Mouse (Mus musculus): Measurements from ENCODE around the gene Nfix. TPM values are rescaled to one million over a fixed set of nuclear protein-coding genes. Genes with fewer than 3 reads are reported as not detected.

Gene Nfix
- polyA plus RNA-seq, 1 experiment from 2014 or later = 36.6 TPM

DNA sequence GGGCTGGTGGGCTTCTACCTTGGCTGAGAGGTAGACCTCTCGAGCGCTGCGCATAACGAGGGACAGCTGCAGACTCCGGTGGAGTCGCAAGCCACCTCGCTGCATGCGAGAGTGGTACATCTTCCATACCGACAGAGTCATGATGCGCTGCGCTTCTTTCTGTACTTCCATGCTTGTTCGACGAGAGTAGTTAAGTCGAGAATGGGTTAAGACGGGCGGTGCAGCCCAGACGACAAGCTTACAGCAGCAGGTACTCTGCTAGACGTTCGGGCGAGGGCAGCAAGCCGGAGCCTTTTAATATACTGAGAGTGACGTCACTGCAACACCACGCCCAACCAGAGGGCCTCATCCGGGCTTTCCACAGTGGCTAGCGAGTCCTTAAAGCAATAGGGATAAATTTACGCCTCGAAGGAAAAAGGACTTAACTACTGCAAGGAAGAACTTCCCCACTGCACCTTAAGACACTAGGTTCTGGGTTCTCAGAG lies 137.5 kb downstream of the Nfix start, which contains the start of gene Ier2:
Gene Ier2 (minus strand): TSS at position 272 of the 485 bp plus-strand sequence.
- H3K9ac ChIP-seq (ENCODE audit: low read length) = peak within 1 kb of the TSS; percentile 96
- ATAC-seq (ENCODE audit: low FRiP score, low TSS enrichment) (peak; percentile 75), DNase-seq (ENCODE audit: low spot score) (peak; percentile 96)
- H3K27ac ChIP-seq (replicated peaks) = peak within 1 kb of the TSS; percentile 98
- peak; percentile 16; the same call in 1 of the 2 replicates for TF ChIP-seq CTCF (IDR thresholded peaks at IDR 0.05; ENCODE audit: low read depth)
- TF ChIP-seq EP300 (optimal IDR thresholded peaks at IDR 0.05) = peak; percentile 67
- peak within 1 kb of the TSS; percentile 78 for H3K4me2 ChIP-seq (replicated peaks; ENCODE audit: low read depth)
- no peaks in the 10 kb centered on the region for H3K9me3 ChIP-seq (ENCODE audit: control insufficient read depth, low read length)
- no peaks in the 10 kb centered on the region for H3K27me3 ChIP-seq (ENCODE audit: control insufficient read depth, insufficient read depth, low read length)
- H3K36me3 ChIP-seq (ENCODE audit: control insufficient read depth, insufficient read depth, low read length) = no peaks in the 10 kb centered on the region
- H3K4me1 ChIP-seq (replicated peaks; ENCODE audit: control insufficient read depth, insufficient read depth) = no peaks in the 10 kb centered on the region; the same call in 1 of the 2 replicates
- WGBS = under 1% methylated on average over 27 of the region's 27 CpGs
- peak within 1 kb of the TSS; percentile 82 for H3K4me3 ChIP-seq (ENCODE audit: low read depth, low read length)

DNA sequence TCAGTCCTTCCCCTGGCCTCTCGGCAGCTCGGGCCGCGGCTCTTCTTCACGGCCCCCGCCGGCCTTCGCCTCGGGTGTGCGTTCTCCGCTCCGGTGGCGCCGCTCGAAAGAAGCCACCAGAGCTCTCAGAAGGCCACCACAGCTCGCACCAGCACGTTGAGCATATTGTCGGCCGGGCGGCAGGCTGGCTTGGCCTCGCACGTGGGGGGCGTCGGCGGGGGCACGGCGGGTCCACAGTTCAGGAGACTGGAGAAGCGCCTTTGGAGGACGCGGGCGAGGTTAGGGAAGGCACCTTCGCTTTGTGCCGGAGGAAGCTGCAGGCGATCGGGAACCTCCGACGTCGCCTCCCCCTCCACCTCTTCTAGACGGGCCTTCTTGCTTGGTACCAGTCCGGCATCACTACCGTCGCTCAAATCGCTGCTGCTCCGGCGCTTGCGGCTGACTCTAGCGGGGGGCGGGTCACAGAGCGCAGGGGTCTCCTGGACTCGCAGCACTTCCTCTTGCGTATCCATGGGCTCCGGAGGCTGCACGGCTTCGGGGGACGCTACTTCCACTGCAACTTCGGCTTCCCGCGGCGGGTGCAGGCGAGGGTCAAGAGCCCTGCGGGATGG lies 138.1 kb downstream of the Nfix start:
- Histone ChIP-seq H3K27ac (replicated peaks) (peak overlapping the region; percentile 98), H3K4me2 (replicated peaks; ENCODE audit: low read depth) (peak overlapping the region; percentile 78), H3K9me3 (ENCODE audit: control insufficient read depth, low read length) (no peaks in the 10 kb centered on the region), H3K4me3 (ENCODE audit: low read depth, low read length) (peak overlapping the region; percentile 82), H3K36me3 (ENCODE audit: control insufficient read depth, insufficient read depth, low read length) (no peaks in the 10 kb centered on the region), H3K9ac (ENCODE audit: low read length) (peak overlapping the region; percentile 96), H3K4me1 (replicated peaks; ENCODE audit: control insufficient read depth, insufficient read depth) (no peaks in the 10 kb centered on the region; the same call in 1 of the 2 replicates), H3K27me3 (ENCODE audit: control insufficient read depth, insufficient read depth, low read length) (no peaks in the 10 kb centered on the region)
- WGBS = under 1% methylated on average over 55 of the region's 61 CpGs
- ATAC-seq (ENCODE audit: low FRiP score, low TSS enrichment) (no peak), DNase-seq (ENCODE audit: low spot score) (peak; percentile 65)
- no peak for TF ChIP-seq EP300 (optimal IDR thresholded peaks at IDR 0.05)
- no peak for TF ChIP-seq CTCF (IDR thresholded peaks at IDR 0.05; ENCODE audit: low read depth)

DNA sequence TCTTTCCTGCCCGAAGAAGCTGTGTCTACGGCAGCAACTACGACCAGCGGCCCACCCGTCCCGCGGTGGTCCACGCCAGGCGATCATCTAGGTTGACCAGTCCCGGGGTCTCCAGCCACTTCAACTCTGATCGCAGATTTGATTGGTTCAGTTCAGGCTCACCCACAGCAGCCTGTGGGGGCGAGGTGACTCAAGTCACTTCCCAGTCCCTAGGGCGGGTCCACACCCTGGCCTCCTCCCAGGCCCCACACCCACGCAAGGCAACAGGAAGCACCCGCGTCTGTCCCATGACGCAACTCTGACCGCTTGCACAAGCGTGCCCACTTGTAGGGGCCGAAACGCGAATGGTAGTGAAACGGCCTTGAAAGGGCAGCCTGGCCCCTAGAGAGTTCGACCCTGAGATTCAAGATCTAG lies 138.7 kb downstream of the Nfix start:
- H3K4me2 ChIP-seq (replicated peaks; ENCODE audit: low read depth) = peak overlapping the region; percentile 78
- WGBS = 1% methylated on average over 24 of the region's 24 CpGs
- ATAC-seq (ENCODE audit: low FRiP score, low TSS enrichment) = peak; percentile 71
- no peaks in the 10 kb centered on the region for H3K36me3 ChIP-seq (ENCODE audit: control insufficient read depth, insufficient read depth, low read length)
- no peak for TF ChIP-seq CTCF (IDR thresholded peaks at IDR 0.05; ENCODE audit: low read depth)
- no peak for TF ChIP-seq EP300 (optimal IDR thresholded peaks at IDR 0.05)
- H3K9ac ChIP-seq (ENCODE audit: low read length) = peak overlapping the region; percentile 96
- H3K27me3 ChIP-seq (ENCODE audit: control insufficient read depth, insufficient read depth, low read length) = no peaks in the 10 kb centered on the region
- H3K9me3 ChIP-seq (ENCODE audit: control insufficient read depth, low read length) = no peaks in the 10 kb centered on the region
- H3K4me3 ChIP-seq (ENCODE audit: low read depth, low read length) = peak overlapping the region; percentile 82
- DNase-seq (ENCODE audit: low spot score) = peak; percentile 94
- H3K4me1 ChIP-seq (replicated peaks; ENCODE audit: control insufficient read depth, insufficient read depth) = peaks cover 1% of the 10 kb centered on the region; the same call in 1 of the 2 replicates
- peak overlapping the region; percentile 98 for H3K27ac ChIP-seq (replicated peaks)

DNA sequence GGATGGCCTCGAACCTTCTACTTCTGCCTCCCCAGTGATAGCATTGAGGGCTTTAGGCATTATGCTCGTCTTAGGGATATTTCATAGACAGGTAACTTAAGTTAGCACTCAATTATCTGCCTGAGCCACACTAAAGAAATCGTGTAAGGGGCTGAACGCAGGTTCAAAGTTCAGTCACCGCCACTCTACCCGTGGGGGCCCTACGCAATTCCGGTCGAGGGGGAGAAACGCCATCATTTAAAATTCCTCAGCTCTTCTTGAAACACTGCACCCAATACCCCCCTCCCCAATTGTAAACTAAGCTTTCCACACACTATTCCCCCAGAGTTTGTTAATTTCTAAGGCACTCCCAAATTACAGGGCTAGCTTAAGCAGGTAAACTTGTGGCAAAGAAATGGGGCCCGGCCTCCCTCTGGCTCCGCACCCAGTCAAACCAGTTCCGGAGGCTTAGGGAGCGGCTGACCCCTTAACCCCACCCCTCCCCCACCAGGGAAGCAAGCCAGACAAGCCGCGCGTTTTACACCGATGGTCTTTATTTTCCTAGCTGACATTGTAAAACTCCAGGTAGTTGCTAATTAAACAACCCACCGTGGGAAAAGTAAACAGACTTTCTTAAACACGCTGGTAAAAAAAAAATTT lies 139.2 kb downstream of the Nfix start:
- TF ChIP-seq CTCF (IDR thresholded peaks at IDR 0.05; ENCODE audit: low read depth) (no peak), EP300 (optimal IDR thresholded peaks at IDR 0.05) (no peak)
- peak overlapping the region; percentile 96 for H3K9ac ChIP-seq (ENCODE audit: low read length)

DNA sequence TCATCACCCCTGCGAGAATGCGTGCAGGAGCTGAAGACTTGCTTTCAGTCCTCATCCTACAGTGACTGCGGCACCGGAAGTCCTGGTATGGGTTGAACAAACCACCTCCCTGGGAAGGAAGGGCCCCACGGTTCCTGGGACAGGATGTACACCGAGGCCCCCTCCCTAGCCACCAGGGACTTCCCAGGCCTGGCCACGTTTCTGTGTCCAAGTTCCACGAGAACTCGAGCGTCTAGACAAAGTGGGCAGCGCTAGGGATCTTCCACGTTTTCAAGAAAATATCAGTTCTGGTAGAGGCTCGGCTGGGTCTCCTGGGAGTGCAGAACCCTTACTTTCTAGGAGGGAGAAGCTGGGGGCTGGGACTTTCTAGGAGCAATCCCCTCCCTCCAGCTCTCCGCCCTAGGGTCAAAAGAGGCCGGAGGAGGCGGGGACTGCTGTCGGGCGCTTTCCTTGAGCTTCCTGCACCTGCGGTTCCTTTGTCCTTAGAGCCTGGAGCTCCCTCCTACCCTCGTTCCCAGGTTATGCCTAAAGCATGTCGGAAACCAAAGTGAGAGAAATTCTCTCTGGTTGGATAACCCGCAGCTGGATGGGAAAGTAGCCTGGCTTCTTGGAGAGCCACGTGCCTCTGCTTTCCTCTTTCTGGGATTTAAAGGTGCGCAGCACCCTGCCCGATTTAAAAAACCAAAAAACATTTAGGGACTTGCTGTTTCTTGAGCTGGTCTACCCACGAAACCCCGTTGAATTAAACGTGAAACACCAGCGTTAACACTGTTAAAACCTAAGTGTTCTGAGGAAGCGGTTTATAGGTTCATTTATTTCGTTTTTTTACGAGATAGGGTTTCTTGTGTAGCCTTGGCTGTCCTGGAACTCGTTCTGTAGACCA lies 140.0 kb downstream of the Nfix start:
- peak overlapping the region; percentile 78 for H3K4me2 ChIP-seq (replicated peaks; ENCODE audit: low read depth)
- H3K27me3 ChIP-seq (ENCODE audit: control insufficient read depth, insufficient read depth, low read length) = no peaks in the 10 kb centered on the region
- H3K36me3 ChIP-seq (ENCODE audit: control insufficient read depth, insufficient read depth, low read length) = no peaks in the 10 kb centered on the region
- peak overlapping the region; percentile 82 for H3K4me3 ChIP-seq (ENCODE audit: low read depth, low read length)
- H3K27ac ChIP-seq (replicated peaks) = peak overlapping the region; percentile 98
- ATAC-seq (ENCODE audit: low FRiP score, low TSS enrichment) (peak; percentile 27), DNase-seq (ENCODE audit: low spot score) (peak; percentile 88)
- WGBS = 4% methylated on average over 33 of the region's 33 CpGs
- no peaks in the 10 kb centered on the region for H3K9me3 ChIP-seq (ENCODE audit: control insufficient read depth, low read length)
- H3K4me1 ChIP-seq (replicated peaks; ENCODE audit: control insufficient read depth, insufficient read depth) = peaks cover 7% of the 10 kb centered on the region
- TF ChIP-seq CTCF (IDR thresholded peaks at IDR 0.05; ENCODE audit: low read depth) (no peak; the same call in 1 of the 2 replicates), EP300 (optimal IDR thresholded peaks at IDR 0.05) (no peak)
- peak overlapping the region; percentile 96 for H3K9ac ChIP-seq (ENCODE audit: low read length)

More for the DNA sequence above, 139.2 kb downstream of the Nfix start:
- Histone ChIP-seq H3K9me3 (ENCODE audit: control insufficient read depth, low read length) (no peaks in the 10 kb centered on the region), H3K27me3 (ENCODE audit: control insufficient read depth, insufficient read depth, low read length) (no peaks in the 10 kb centered on the region), H3K4me3 (ENCODE audit: low read depth, low read length) (peak overlapping the region; percentile 82), H3K4me1 (replicated peaks; ENCODE audit: control insufficient read depth, insufficient read depth) (peaks cover 7% of the 10 kb centered on the region), H3K36me3 (ENCODE audit: control insufficient read depth, insufficient read depth, low read length) (no peaks in the 10 kb centered on the region), H3K4me2 (replicated peaks; ENCODE audit: low read depth) (peak overlapping the region; percentile 78), H3K27ac (replicated peaks) (peak overlapping the region; percentile 98)
- ATAC-seq (ENCODE audit: low FRiP score, low TSS enrichment) (peak; percentile 6; the same call in 1 of the 2 replicates), DNase-seq (ENCODE audit: low spot score) (peak; percentile 93)
- 2% methylated on average over 20 of the region's 20 CpGs for WGBS

All from stomach, postnatal 0 days (tissue).